In genomic region chr6:147316140-147316539, GRCm38 (mm10) we compare ENCODE assay signal across 21 mouse cellular contexts. TPM values are rescaled to one million over a fixed set of nuclear protein-coding genes. Genes with fewer than 3 reads are reported as not detected.
DNase-seq lines count a peak whose midpoint lies in the region; ATAC-seq and TF ChIP-seq lines count a peak whose summit lies in the region.
"Had no signal": no experiment of that assay in that cellular context is flagged by ENCODE, and none has a peak within 500 bp of the region (broad histone marks: within the 10 kb centered on the region; RNA-seq: fewer than 3 reads in every experiment).

No protein-coding gene starts in this region.

- no peak for TF ChIP-seq EP300 in lung, postnatal 0 days (IDR thresholded peaks at IDR 0.05)

- TF ChIP-seq CTCF in gastrocnemius, adult 2 months (IDR thresholded peaks at IDR 0.05), result no peak
- TF ChIP-seq CTCF in lung, postnatal 0 days (IDR thresholded peaks at IDR 0.05), result no peak

- no peaks in the 10 kb centered on the region for H3K4me1 ChIP-seq in lung, postnatal 0 days (ENCODE audit: insufficient read depth, low read depth, low read length)
- H3K4me1 ChIP-seq: forebrain, embryonic 13.5 days had no signal

- WGBS in lung, postnatal 0 days, result 44% methylated on average over 3 of the region's 3 CpGs

- DNase-seq in gastrocnemius, adult 2 months, result no peak
- no peak for DNase-seq in gastrocnemius, adult 8-10 months (ENCODE audit: low spot score in 2 of 2)
- peak; percentile 8 for DNase-seq in lung, postnatal 0 days (ENCODE audit: low spot score)
- no peak for DNase-seq in lung, adult 18-20 months
- DNase-seq in urinary bladder, postnatal 36 days (ENCODE audit: low spot score in 2 of 2), result no peak
- no peak for DNase-seq in spleen, postnatal 36 days (ENCODE audit: low spot score in 2 of 2)
- DNase-seq: adrenal gland, postnatal 10 days; cerebellum, adult 11-12 months; cerebellum, adult 9-10 months; cerebellum, postnatal 25 days; forebrain, postnatal 0 days; gastrocnemius, postnatal 36 days; heart, adult 18-20 months; heart, postnatal 10 days; heart, postnatal 4 days had no signal

- no peaks in the 10 kb centered on the region for H3K9me3 ChIP-seq in lung, postnatal 0 days (ENCODE audit: low read length)
- H3K9me3 ChIP-seq: forebrain, embryonic 13.5 days; heart, embryonic 10.5 days; hindbrain, embryonic 12.5 days had no signal

- H3K36me3 ChIP-seq in lung, postnatal 0 days (ENCODE audit: insufficient read depth, low read length), result no peaks in the 10 kb centered on the region
- H3K36me3 ChIP-seq: heart, embryonic 10.5 days; hindbrain, embryonic 12.5 days had no signal

- no peak overlapping the region for H3K4me3 ChIP-seq in gastrocnemius, adult 2 months
- H3K4me3 ChIP-seq in lung, postnatal 0 days (ENCODE audit: low read depth, low read length), result no peak overlapping the region
- H3K4me3 ChIP-seq: forebrain, embryonic 13.5 days; heart, embryonic 10.5 days; hindbrain, embryonic 12.5 days had no signal

- no peaks in the 10 kb centered on the region for H3K27me3 ChIP-seq in lung, postnatal 0 days (replicated peaks; ENCODE audit: insufficient read depth, low read length)
- H3K27me3 ChIP-seq: forebrain, embryonic 13.5 days; hindbrain, embryonic 12.5 days had no signal

- no peak for ATAC-seq in lung, postnatal 0 days
- peak; percentile 90 for ATAC-seq in megakaryocyte, adult 5-6 weeks (ENCODE audit: poor library complexity, severe bottlenecking)
- ATAC-seq: forebrain, embryonic 13.5 days; forebrain, postnatal 0 days; hindbrain, embryonic 16.5 days had no signal

- peak overlapping the region; percentile 79 for H3K27ac ChIP-seq in gastrocnemius, adult 2 months
- H3K27ac ChIP-seq in lung, postnatal 0 days (ENCODE audit: low read length), result no peak overlapping the region
- H3K27ac ChIP-seq: forebrain, embryonic 13.5 days; heart, embryonic 10.5 days; hindbrain, embryonic 12.5 days had no signal

- intact Hi-C loops in gastrocnemius, adult 2 months (cut with DNase I), result loop anchor here (10.0 kb wide), 1 partner anchor 159 kb away; the partner anchor contains the start of gene Ccdc91

- H3K4me2 ChIP-seq in lung, postnatal 0 days (replicated peaks; ENCODE audit: low read depth, low read length), result no peak overlapping the region
- H3K4me2 ChIP-seq: forebrain, embryonic 13.5 days; hindbrain, embryonic 12.5 days had no signal

- H3K9ac ChIP-seq in lung, postnatal 0 days (replicated peaks; ENCODE audit: low read depth), result no peak overlapping the region
- H3K9ac ChIP-seq: forebrain, embryonic 13.5 days; forebrain, postnatal 0 days; hindbrain, embryonic 12.5 days had no signal

RNA-seq across cellular contexts. Expression of gene Pthlh, which starts 52.2 kb away (rescaled TPM):
- 1 to 10 TPM in 1 of 2 experiments, under 1 TPM in 1; 0.78 to 3.0 TPM for total RNA-seq in gastrocnemius, adult 2 months (2021)
- total RNA-seq in gastrocnemius, adult 8-10 months (2022), result 1 to 10 TPM in 2 of 4 experiments, under 1 TPM in 2; 0.40 to 3.4 (median 1.2) TPM
- polyA plus RNA-seq in lung, postnatal 0 days (2015; fragmentation: Nextera tagmentation; extraction: Ambion mirVana), result 1.2 and 1.5 TPM in 2 replicates
- not detected in 2 replicates for total RNA-seq in megakaryocyte, adult 5-6 weeks (2015)
- not detected in 2 replicates for total RNA-seq in megakaryocyte, adult 5-6 weeks (2017)
- total RNA-seq: MEL had no signal
